Mouse (Mus musculus): ENCODE results near the gene Rbbp5.
A peak's percentile ranks its signal among the peaks of the same experiment; 100 is the strongest.

The Rbbp5 gene

DNA sequence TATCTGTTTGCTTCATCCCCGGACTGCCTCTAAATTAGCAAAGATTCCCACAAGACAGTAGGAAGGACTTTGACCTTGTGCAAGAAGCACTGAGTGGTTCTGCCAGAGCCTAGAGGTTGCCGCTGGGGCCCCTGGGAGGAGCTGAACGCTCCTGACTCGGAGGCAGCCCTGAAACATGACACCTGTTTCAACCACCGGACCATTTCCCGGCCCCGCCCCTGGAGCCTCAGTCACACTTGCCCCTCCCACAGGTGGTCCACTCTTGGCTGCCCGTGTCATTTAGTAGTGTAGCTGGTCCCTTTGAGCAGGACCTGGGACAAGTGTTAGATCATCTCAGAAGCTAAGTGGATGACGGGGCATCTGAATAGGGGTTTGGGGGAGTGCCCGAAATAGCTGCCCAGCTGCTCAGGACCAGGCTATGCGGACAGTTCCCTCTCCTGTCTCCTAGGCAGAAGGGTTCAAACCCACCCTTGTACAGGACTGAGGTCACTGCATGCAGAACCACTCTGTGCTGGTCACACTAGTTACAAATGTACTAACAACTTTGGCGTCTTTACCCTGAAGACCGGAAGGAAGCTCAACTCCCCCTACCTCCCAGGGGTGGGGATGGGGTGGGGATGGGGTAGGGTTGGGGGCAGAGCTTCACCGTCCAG lies 64.1 kb downstream of the Rbbp5 start:
- peak; percentile 94 for DNase-seq (ENCODE audit: low read depth, low spot score)

DNA sequence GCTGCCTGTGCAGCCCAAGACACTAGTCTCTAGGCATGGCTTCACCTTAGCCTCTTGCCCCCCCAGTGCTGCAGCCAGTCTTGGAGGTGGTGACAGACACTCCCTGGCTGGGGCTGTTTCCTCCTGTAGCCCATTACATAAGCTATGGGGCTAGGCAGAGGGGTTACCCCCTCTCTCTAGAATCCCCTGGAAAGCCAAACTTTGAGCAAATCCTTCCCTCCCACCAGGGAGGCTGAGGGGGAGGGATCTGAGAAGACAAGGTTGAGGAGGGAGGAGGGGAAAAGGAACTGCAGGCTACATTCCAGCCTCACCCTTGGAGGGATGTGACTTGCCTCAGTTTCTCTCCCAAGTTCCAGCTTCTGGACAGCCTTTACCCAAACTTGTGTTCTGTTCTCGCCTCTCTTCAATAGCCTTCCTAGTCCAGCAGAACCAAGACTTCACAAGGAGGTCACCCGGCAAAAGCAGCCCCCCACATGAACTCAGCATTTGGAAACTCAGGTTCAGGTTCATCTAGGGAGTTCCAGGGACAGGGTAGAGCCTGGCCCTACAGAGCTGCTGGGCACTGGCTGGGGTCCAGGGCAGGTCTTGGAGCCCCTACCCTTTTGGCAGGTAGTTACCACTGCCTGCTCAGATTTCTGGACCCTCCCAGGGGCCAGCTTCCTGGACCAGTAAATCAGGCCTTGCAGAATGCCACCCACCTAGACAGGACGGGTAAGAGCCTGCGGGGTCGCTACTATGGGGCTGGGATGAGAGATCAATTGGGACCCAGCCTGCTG lies 64.8 kb downstream of the Rbbp5 start:
- no peak for DNase-seq (ENCODE audit: low read depth, low spot score)

DNA sequence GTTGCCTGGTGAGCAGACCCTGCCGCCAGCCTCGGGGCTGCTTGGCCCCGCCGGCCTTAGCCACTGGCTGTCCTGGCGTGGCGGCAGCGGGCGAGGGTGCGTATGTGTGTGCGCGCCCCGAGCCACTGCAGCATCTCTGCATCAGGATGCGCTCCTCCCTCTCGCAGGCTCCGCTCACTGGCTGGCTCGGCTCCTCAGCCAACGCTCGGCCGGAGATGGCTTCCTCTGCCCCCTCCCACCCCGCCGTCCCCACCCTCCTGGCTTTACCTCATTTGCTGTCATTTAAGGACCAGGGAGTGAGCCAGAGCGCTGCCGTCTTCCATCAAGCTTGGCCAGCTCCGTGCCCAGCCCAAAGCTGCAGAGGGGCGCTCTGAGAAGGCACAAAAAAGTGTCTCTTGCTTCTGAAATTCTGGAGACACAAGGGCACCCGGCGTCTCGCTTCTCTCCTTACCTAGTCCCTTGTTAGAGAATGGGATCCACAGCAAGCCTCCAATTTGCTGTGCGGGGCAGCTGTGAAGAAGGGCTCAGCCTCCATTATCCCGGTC lies 65.7 kb downstream of the Rbbp5 start, which contains the start of gene Cntn2:
Gene Cntn2, minus strand, starts transcription at position 495 of the 545 bp plus-strand sequence.
- DNase-seq (ENCODE audit: low read depth, low spot score) = peak; percentile 79

DNA sequence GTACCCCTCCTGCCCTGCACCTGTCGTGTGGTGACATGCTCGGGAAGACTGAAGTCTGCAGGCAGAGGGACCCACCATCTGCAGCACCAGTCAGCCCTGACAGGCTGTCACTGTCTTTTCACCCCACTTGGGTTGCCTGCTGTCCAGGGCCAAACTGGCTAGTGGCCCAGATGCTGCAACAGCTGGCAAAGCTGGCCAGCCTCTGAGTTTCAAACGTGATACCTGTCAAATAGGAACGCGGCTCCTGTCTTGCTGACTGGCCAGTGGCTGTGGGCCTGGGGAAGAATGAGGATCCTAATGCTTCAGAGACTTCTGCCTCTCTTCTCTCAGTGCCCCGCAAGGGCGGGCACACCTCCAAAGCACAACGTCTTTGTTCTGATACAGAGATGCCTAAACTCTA lies 66.6 kb downstream of the Rbbp5 start:
- DNase-seq (ENCODE audit: low read depth, low spot score) = no peak
